Comparison of ENCODE assay signal across 8 mouse cellular contexts in the genomic region with DNA sequence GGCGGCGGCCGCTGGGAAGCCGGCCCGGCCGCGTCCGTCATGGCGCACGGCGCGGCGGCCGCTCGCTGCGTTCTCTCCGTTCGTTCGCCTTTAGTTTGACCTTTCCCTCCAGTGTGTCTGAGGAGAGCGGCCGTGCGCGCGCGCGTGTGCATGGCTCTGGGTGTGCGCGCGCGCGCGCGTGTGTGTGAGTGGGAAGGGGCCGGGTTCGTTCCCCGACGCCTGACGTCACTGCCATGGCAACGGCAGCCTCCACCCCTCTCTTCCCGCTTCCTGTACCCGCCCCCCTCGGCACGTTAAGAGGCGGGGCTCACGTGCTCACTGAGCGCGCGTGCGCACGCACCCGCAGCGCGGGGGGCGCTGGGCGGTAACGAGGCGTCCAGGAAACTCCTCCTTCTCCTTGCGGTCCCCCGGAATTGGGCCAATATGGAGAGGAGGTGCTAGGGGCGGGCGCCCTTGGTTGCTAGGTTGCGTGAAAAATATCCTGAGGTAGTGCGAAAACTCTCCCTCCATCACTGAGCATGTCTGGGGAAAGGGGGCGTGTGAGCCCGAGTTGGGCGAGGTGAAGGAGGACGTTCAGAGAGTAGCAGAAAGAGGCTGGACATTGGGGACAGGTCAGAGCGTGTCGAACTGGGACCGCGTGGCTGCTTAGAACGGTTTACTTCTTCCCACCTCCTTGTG.
DNase-seq lines count a peak whose midpoint lies in the region; ATAC-seq and TF ChIP-seq lines count a peak whose summit lies in the region.

No protein-coding gene starts in this region.

- 0% methylated on average over 64 of the region's 72 CpGs for WGBS in kidney, embryonic 14.5 days
- under 1% methylated on average over 53 of the region's 72 CpGs for WGBS in limb, embryonic 15.5 days

- peak; percentile 97 for ATAC-seq in kidney, embryonic 14.5 days (ENCODE audit: low FRiP score, low TSS enrichment)
- ATAC-seq in limb, embryonic 15.5 days (ENCODE audit: insufficient number of reproducible peaks, low FRiP score, low TSS enrichment, low read depth) = peak; percentile 94

- H3K27me3 ChIP-seq in kidney, embryonic 14.5 days (ENCODE audit: control insufficient read depth, insufficient read depth, low read length) = no peaks in the 10 kb centered on the region
- no peaks in the 10 kb centered on the region for H3K27me3 ChIP-seq in limb, embryonic 15.5 days

- H3K4me2 ChIP-seq in kidney, embryonic 14.5 days (replicated peaks; ENCODE audit: low read depth, low read length) = peak overlapping the region; percentile 60
- H3K4me2 ChIP-seq in limb, embryonic 15.5 days = peak overlapping the region; percentile 54

- no peak for TF ChIP-seq CTCF in bone marrow macrophage, adult 2 months (IDR thresholded peaks at IDR 0.05; ENCODE audit: low read depth, low read length)
- TF ChIP-seq CTCF in embryonic fibroblast, embryonic 13.5 days (IDR thresholded peaks at IDR 0.05; ENCODE audit: borderline replicate concordance, insufficient read depth, low read length) = no peak

- peak overlapping the region; percentile 84 for H3K27ac ChIP-seq in bone marrow macrophage, adult 2 months (ENCODE audit: insufficient read depth, low read depth, low read length)
- no peak overlapping the region for H3K27ac ChIP-seq in embryonic fibroblast, embryonic 13.5 days (ENCODE audit: insufficient read depth, low read length)
- peak overlapping the region; percentile 57; the same call in 1 of the 2 replicates for H3K27ac ChIP-seq in kidney, embryonic 14.5 days (ENCODE audit: low read depth, low read length)
- peak overlapping the region; percentile 97 for H3K27ac ChIP-seq in limb, embryonic 15.5 days

- peak; percentile 99 for DNase-seq in 416B (ENCODE audit: low read depth)
- DNase-seq in heart, adult 9 months (ENCODE audit: low spot score in 2 of 2) = peak; percentile 99
- DNase-seq in monocyte, adult 2 months (ENCODE audit: low read depth in 1 of 2, low spot score in 2 of 2) = peak; percentile 96 to 98
- DNase-seq in spleen, postnatal 36 days (ENCODE audit: low spot score in 2 of 2) = peak; percentile 98

- peak overlapping the region; percentile 94 for H3K4me3 ChIP-seq in bone marrow macrophage, adult 2 months (ENCODE audit: insufficient read depth, low read length)
- peak overlapping the region; percentile 26 for H3K4me3 ChIP-seq in embryonic fibroblast, embryonic 13.5 days (ENCODE audit: insufficient read depth, low read length)
- peak overlapping the region; percentile 84 for H3K4me3 ChIP-seq in kidney, embryonic 14.5 days (ENCODE audit: low read length)
- peak overlapping the region; percentile 88 for H3K4me3 ChIP-seq in limb, embryonic 15.5 days

- TF ChIP-seq POLR2A in bone marrow macrophage, adult 2 months (IDR thresholded peaks at IDR 0.05; ENCODE audit: borderline replicate concordance, low read depth, low read length) = 0 out of 2 replicates have a peak, but pooled peaks have one; percentile 40
- peak; percentile 88 for TF ChIP-seq POLR2A in embryonic fibroblast, embryonic 13.5 days (IDR thresholded peaks at IDR 0.05; ENCODE audit: low read depth, low read length)

- H3K4me1 ChIP-seq in bone marrow macrophage, adult 2 months (ENCODE audit: control insufficient read depth, insufficient read depth, low read length) = peaks cover 13% of the 10 kb centered on the region
- H3K4me1 ChIP-seq in embryonic fibroblast, embryonic 13.5 days (ENCODE audit: control insufficient read depth, insufficient read depth, low read length) = peaks cover 5% of the 10 kb centered on the region
- peaks cover 9% of the 10 kb centered on the region; the same call in 1 of the 2 replicates for H3K4me1 ChIP-seq in kidney, embryonic 14.5 days (ENCODE audit: control insufficient read depth, insufficient read depth, low read length)
- H3K4me1 ChIP-seq in limb, embryonic 15.5 days = peaks cover 10% of the 10 kb centered on the region; the same call in 1 of the 2 replicates

- peak overlapping the region; percentile 88; the same call in 1 of the 2 replicates for H3K9ac ChIP-seq in kidney, embryonic 14.5 days (ENCODE audit: low read depth, low read length)
- peak overlapping the region; percentile 79 for H3K9ac ChIP-seq in limb, embryonic 15.5 days

- no peaks in the 10 kb centered on the region for H3K36me3 ChIP-seq in kidney, embryonic 14.5 days (ENCODE audit: control insufficient read depth, insufficient read depth, low read length)
- no peaks in the 10 kb centered on the region for H3K36me3 ChIP-seq in limb, embryonic 15.5 days

- H3K9me3 ChIP-seq in kidney, embryonic 14.5 days (ENCODE audit: control insufficient read depth, low read length) = no peaks in the 10 kb centered on the region
- H3K9me3 ChIP-seq in limb, embryonic 15.5 days = no peaks in the 10 kb centered on the region

Comparison
In these comparisons a context has a peak if more than half of its experiments do, and no peak if none do; other contexts are left out.
1. H3K4me3 ChIP-seq: peak in every context shown above with its lines; median percentile 94 in bone marrow macrophage, adult 2 months; 88 in limb, embryonic 15.5 days; 84 in kidney, embryonic 14.5 days; 26 in embryonic fibroblast, embryonic 13.5 days.